Mouse (Mus musculus) erythroblast, embryonic 14.5 days (primary cell): ENCODE results near the gene Zgrf1. TPM values are rescaled to one million over a fixed set of nuclear protein-coding genes. Genes with fewer than 3 reads are reported as not detected.

ENCODE experiments used
- H3K27me3 ChIP-seq: 2 replicates; pipeline ENCODE4 v1.6.1; 2012; ENCODE audit warnings: inconsistent platforms; ENCODE audit not compliant: control insufficient read depth
- H3K36me3 ChIP-seq: 2 replicates; pipeline ENCODE4 v1.6.1; 2012; ENCODE audit warnings: mild to moderate bottlenecking, inconsistent platforms; ENCODE audit not compliant: control insufficient read depth
- H3K4me1 ChIP-seq: 2 replicates; pipeline ENCODE4 v1.6.1; 2012; ENCODE audit warnings: inconsistent platforms; ENCODE audit not compliant: control insufficient read depth
- H3K4me3 ChIP-seq: replicated peaks from 2 replicates; pipeline ENCODE3; 2012; ENCODE audit warnings: moderate library complexity, mild to moderate bottlenecking, inconsistent platforms
- H3K9me3 ChIP-seq: 2 replicates; pipeline ENCODE4 v1.6.1; 2012; ENCODE audit warnings: low read length, inconsistent platforms, mixed read lengths; ENCODE audit not compliant: control insufficient read depth
- GATA1 ChIP-seq: IDR thresholded peaks from 2 replicates; pipeline ENCODE4 v1.6.1; 2012; ENCODE audit warnings: low read length, inconsistent platforms, mixed read lengths
- TAL1 ChIP-seq: IDR thresholded peaks from 3 replicates; pipeline ENCODE4 v1.6.1; 2012; ENCODE audit warnings: low read length, inconsistent platforms, mixed read lengths
- polyA plus RNA-seq: library from polyadenylated mRNA; stranded (reverse); fragments of >175 nt; gene quantifications from 2 replicates; pipeline ENCODE4 v1.2.3, GENCODE M21; 2012

Gene Zgrf1
- polyA plus RNA-seq, 1 experiment = 0.10 TPM

DNA sequence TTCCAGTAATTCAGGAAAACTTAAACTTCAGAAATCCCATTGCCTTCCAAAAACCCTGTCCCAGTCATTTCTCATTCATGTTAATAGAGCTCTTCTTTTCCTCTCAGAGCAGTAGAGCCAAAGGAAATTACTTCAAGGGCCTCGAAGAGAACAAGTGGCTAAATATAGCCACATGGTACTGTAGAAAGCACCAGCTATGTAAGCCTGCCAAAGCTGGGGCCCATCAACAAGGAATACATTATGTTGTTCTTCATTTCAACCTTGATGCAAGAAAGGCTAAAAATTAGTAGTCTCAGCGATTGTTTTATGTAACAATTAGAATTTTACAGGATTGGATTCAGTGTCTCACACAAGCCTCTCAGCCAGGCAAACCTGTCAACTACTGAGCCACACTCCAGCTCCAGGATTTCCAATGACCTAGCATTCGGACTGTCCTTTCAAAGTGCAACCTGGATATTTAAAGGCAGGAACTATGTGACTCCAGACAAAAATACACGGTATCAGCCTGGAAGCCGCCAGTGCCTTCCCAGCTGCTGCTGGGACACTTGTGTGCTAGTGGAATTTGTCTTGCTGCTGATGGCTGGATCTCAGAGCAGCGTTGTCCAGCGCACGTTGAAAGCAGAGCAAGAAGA, 28.0 kb upstream of the Zgrf1 start:
- TF ChIP-seq TAL1 (no peak), GATA1 (no peak)
- no peak overlapping the region for H3K4me3 ChIP-seq
- no peaks in the 10 kb centered on the region for H3K27me3 ChIP-seq
- H3K9me3 ChIP-seq = no peaks in the 10 kb centered on the region
- H3K36me3 ChIP-seq = no peaks in the 10 kb centered on the region
- no peaks in the 10 kb centered on the region for H3K4me1 ChIP-seq

DNA sequence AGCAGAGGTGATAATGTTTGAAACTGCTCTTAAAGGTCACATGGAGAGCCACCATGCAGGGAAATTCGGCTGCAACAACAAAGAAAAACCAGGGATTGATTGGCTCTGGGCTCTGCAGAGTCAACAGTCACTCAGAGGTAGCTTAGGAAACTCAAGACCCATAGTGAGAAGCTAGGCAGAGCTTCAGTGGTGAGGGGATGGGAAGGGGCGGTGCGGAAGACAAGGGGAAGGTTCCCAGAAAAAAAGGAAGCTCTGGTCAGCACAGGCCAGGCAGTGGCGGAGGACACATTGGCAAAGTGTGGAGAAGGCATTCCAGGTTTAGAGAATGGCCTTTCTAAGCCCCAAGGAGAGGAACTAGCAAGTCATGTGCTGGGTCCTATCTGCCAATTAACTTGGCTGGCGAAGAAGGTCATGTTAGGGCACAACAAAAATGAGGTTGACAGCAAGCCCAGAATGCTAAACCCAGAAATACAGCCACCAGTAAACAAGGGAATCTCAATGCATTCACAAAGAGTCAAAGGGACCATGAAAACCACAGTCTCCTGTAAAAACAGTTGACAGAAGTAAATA, 25.7 kb upstream of the Zgrf1 start:
- no peaks in the 10 kb centered on the region for H3K4me1 ChIP-seq
- H3K36me3 ChIP-seq = no peaks in the 10 kb centered on the region
- no peak overlapping the region for H3K4me3 ChIP-seq
- H3K27me3 ChIP-seq = no peaks in the 10 kb centered on the region
- no peak for TF ChIP-seq GATA1
- TF ChIP-seq TAL1 = no peak
- no peaks in the 10 kb centered on the region for H3K9me3 ChIP-seq

DNA sequence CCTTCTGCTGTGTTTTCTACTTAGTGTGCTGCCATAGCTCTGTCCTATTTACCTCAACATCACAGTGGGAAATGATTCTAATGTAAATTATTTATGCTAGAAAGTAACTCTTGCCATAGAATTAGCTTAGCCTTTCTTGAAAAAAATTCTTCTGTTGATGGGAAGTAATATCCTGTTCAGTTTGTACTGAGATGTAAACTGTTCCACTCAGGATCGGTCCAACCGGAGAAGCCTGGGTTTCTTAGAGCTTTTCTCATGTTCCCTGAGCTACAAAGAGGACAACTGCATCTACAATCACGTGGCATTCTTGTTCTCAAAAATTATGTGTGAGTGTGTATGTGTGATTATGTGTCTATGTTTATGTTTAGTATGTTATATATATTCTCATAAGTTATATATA, 24.1 kb upstream of the Zgrf1 start:
- no peak overlapping the region for H3K4me3 ChIP-seq
- H3K36me3 ChIP-seq = no peaks in the 10 kb centered on the region
- H3K27me3 ChIP-seq = no peaks in the 10 kb centered on the region
- H3K4me1 ChIP-seq = no peaks in the 10 kb centered on the region
- no peak for TF ChIP-seq GATA1
- TF ChIP-seq TAL1 = no peak
- no peaks in the 10 kb centered on the region for H3K9me3 ChIP-seq

DNA sequence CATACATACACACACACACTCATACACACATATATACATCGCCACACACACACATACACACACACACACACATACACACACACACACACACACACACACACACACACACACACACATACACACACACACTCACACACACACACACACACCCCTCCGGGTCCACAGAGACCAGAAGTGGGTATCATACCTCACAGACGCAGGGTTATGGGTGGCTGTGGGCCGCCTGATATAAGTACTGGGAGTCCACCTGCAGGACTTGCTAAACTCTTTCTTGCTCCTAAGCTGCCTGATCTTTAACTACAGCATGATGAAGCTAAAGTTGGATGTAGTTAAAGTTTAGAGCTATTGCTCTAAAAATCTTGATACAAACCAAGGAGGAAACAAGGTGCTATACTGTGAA, 23.5 kb upstream of the Zgrf1 start:
- H3K9me3 ChIP-seq = no peaks in the 10 kb centered on the region
- H3K4me3 ChIP-seq = no peak overlapping the region
- H3K36me3 ChIP-seq = no peaks in the 10 kb centered on the region
- TF ChIP-seq TAL1 (no peak), GATA1 (no peak)
- H3K4me1 ChIP-seq = no peaks in the 10 kb centered on the region
- H3K27me3 ChIP-seq = no peaks in the 10 kb centered on the region

DNA sequence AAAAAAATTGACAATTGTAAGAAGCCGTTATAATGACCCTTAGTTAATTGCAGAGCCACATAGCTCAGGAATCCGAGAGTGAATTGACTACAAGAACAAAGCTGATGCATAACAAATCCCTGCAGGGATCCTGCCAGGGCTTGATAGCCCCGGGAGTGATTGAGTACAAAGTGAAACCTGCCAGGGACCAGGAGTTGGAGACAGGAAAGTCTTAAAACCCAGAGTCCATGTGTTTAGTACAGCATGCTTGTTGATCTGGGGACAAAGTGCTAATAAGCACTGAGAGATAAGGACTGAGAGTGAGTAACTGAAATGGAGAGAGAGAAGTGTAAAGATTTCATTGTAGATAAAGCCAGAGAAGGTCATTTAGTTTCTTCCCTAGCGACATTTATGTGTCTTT, 23.0 kb upstream of the Zgrf1 start:
- no peaks in the 10 kb centered on the region for H3K9me3 ChIP-seq
- H3K36me3 ChIP-seq = no peaks in the 10 kb centered on the region
- H3K4me3 ChIP-seq = no peak overlapping the region
- TF ChIP-seq TAL1 (no peak), GATA1 (no peak)
- no peaks in the 10 kb centered on the region for H3K27me3 ChIP-seq
- no peaks in the 10 kb centered on the region for H3K4me1 ChIP-seq

DNA sequence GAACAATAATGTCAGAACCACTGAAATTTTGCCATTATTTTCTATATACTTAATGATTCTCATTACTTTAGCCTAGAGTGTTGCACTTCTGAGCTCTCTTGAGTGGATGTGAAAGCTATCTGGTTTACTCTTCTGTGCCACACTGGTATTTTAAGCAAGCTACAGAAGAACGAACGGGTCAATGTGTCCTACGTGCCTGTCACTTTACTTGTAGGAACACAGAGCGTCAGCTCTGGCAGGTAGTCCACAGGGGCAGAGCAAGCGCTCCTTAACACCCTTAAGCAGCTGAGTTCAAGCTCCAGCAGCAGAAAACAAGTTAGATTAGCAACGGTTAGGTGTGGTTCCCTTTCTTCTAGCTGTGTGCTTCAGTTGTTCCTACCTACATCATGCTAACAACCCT, 14.1 kb upstream of the Zgrf1 start:
- TF ChIP-seq GATA1 (no peak), TAL1 (no peak)
- Histone ChIP-seq H3K36me3 (peaks cover 60% of the 10 kb centered on the region), H3K4me3 (no peak overlapping the region), H3K27me3 (no peaks in the 10 kb centered on the region), H3K9me3 (no peaks in the 10 kb centered on the region), H3K4me1 (no peaks in the 10 kb centered on the region)

DNA sequence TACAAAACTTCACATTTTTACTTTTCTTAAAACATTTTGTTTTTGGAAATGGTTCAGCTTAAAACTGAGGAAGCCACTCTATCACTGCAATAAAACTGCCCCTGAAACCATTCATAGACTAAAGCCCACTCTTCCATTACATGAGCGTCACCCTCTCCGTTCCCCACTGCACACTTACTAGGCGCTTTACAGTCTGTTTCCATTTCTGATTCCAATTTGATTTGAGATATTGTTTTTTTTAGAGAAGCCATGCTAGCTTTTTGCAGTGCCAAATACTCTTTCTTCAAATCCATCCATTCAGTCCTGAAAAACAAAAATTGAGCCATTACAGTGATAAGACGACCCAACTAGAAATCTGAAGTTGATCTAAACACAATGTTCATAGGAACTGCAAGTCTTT, 9.3 kb upstream of the Zgrf1 start:
- Histone ChIP-seq H3K4me1 (no peaks in the 10 kb centered on the region), H3K36me3 (peaks cover 73% of the 10 kb centered on the region), H3K27me3 (no peaks in the 10 kb centered on the region), H3K9me3 (no peaks in the 10 kb centered on the region), H3K4me3 (no peak overlapping the region)
- no peak for TF ChIP-seq GATA1
- TF ChIP-seq TAL1 = no peak

DNA sequence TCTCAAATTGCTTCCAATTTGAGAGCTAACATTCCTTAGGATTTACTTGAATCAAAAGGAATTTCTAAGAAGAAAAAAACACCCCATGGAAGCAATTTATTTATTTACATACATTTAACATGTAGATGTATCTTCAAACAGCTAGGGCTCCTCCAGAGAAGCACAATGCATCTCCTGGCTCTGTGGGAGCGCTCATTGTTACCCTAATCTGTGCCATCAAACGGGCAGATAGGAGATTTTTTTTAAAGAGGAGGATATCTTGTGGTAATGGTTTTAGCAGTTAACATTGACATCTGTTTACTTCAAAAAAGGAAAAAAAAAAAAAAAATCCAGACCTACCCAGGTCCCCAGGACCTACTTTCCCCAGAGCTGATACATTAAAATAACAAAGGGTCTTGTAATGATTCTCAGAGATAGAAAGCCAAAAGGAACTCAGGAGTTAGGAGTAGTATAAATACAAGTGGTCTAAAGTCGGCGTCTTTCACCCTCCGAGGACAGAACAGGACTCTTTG, 8.6 kb upstream of the Zgrf1 start:
- TF ChIP-seq TAL1 = no peak
- TF ChIP-seq GATA1 = no peak
- H3K4me3 ChIP-seq = no peak overlapping the region
- H3K27me3 ChIP-seq = no peaks in the 10 kb centered on the region
- H3K9me3 ChIP-seq = no peaks in the 10 kb centered on the region
- H3K36me3 ChIP-seq = peaks cover 70% of the 10 kb centered on the region
- no peaks in the 10 kb centered on the region for H3K4me1 ChIP-seq

DNA sequence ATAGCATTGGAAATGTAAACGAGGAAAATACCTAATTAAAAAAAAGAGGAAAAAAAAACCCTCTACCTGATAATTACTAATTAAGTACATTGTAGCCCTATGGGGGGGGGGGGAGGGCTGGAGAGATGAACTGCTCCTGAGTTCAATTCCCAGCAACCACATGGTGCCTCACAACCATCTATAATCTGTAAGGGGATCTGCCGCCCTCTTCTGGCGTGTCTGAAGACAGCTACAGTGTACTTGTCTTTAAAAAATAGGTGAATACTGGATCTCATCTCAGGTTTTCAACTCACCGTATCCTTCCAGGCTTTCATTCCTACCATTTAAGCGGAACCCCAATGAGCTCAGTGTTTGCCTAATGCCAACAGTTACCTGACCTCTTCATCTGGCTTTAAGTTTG, 5.4 kb upstream of the Zgrf1 start:
- H3K4me3 ChIP-seq = no peak overlapping the region
- no peak for TF ChIP-seq TAL1
- TF ChIP-seq GATA1 = no peak
- no peaks in the 10 kb centered on the region for H3K27me3 ChIP-seq
- peaks cover 48% of the 10 kb centered on the region for H3K36me3 ChIP-seq
- no peaks in the 10 kb centered on the region for H3K9me3 ChIP-seq
- H3K4me1 ChIP-seq = peaks cover 11% of the 10 kb centered on the region
